Mouse (Mus musculus): Measurements from ENCODE around the gene Gm20814.
"Not testable (repeated sequence)": the region's sequence is repeated elsewhere in the genome, so short reads cannot be mapped to it uniquely, and the experiment has no call there.

The Gm20814 gene

GRCm38 (mm10) chrY:75195556-75195955 is at the start of gene Gm20814:
Gene Gm20814, plus strand, starts transcription at chrY:75195856.
- not testable (repeated sequence) for DNase-seq
